Mouse (Mus musculus) hematopoietic stem cell, adult 5-6 weeks (primary cell): ENCODE data around the gene Pik3c2g. TPM values are rescaled to one million over a fixed set of nuclear protein-coding genes. Genes with fewer than 3 reads are reported as not detected.

Source experiments
- ATAC-seq, 2 experiments: fragments of 125-278 bp in 1 of 2; replicated peaks in 1 of 2; 2 replicates each; pipeline ENCODE4 v1.8.0; 2016 to 2017; ENCODE audit warnings: inconsistent platforms in 2 of 2, mild to moderate bottlenecking in 2 of 2, moderate number of reproducible peaks in 2 of 2, low read depth in 1 of 2, moderate TSS enrichment in 1 of 2; ENCODE audit not compliant: low FRiP score in 2 of 2, poor library complexity in 2 of 2, severe bottlenecking in 2 of 2, insufficient read depth in 1 of 2, low TSS enrichment in 1 of 2
- total RNA-seq: library from RNA; stranded (forward); fragments of 172-1452, 232-1000 nt; gene quantifications from 2 replicates; pipeline ENCODE4 v1.2.3, GENCODE M21; 2017

Pik3c2g gene
- total RNA-seq, 1 experiment from 2014 or later, result not detected

DNA sequence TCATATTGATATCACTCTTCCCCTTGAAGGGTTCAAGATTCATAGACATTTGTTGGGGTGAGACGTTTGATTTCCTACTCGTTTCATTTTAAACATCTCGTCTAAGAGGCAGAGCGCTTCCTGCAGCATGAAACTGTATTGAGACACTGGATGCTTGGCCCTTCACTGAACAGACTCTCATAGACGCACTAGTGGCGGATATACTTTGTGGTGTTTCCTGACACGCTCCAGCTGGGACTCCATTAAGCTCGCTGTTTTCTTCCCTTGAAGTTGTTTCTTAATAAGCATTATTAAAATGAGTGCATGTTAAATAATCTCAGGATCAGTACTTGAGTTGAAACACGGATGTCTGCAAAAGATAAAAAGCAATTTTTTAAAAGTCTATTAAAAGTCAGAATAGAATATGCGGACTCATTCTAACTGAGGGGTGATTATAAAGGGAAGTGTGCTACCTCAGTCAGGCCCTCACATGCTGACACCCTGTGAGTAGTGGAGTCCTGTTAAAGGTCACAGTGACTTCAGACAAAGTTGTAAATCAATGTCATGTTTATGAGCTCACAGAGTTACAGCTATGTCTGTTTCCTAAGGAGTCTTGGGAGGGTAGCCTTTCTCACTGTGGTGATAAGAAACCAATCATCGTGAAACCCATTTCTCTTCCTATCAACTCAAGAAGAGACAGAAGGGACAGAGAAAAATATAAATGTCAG is 190.7 kb downstream of the Pik3c2g start:
- ATAC-seq, result no peak

DNA sequence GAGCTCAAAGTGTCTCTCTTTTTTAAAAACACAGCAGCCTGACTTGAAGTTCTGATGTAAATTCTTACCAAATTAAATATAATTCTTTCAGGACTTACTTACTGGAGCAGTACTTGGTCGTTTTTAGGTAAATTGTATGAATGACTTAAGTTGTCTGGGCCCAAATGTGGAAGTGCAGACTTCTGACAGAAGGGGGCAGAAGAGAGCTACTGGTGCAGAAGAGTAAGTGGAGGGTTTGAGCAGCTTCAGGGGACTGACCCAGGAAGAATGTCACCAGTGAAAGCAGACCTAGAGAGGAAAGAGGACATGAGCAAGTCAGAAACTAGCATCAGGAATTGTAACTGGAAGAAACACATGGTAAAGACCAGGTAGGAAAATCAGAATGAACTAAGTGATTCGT is 193.0 kb downstream of the Pik3c2g start:
- 0 out of 4 replicates have a peak, but pooled peaks of 1 of the 2 experiments have one; percentile 25 for ATAC-seq

DNA sequence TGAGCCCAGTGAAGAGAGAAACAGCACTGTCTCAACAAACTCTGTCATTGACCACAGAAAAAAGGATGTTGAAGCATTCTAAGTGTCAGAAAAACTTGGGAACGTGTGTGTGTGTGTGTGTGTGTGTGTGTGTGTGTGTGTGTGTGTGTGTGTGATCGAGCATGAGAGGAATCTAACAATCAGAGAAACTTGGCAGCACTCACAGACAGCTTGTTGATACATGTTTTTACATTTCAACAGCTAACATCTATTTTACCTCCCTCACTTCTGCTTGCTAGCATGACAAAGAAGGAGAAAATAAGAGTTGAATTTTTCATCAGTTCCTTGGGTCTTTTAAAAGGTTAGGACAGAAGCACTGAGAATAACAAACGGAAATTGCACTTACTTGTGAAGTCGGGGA is 202.5 kb downstream of the Pik3c2g start:
- ATAC-seq, result no peak

DNA sequence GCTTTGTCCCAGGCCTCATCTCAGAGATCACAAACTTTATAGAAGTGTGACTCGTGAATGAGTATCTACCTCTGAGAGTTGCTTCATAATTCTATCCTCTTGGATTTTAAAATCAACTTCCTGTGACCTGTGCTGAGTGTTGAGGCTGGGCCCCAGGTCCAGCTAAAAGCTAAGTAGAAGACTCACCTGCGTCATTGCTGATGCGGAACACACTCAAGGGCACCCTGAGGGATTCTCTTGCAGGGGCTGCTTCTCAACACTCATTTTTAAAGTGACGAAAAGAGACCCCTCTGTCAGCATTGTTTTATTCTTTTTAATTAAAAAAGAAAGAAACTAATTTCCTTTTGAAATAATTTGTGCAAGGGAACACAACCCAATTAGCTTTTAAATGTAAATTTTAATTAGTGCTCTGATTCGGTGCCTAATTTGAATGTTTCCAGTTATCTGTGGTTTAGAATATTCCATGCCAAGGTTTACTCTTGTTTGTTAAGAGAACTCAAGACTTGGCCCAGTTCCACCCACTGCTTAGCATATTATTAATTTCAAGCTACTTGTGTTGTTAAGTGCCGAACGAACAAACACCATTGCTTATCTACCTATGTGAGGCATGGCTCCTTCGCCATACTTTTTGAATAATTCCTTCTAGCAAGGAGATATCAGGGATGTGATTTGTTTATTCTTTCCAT is 212.7 kb downstream of the Pik3c2g start:
- ATAC-seq, result no peak

DNA sequence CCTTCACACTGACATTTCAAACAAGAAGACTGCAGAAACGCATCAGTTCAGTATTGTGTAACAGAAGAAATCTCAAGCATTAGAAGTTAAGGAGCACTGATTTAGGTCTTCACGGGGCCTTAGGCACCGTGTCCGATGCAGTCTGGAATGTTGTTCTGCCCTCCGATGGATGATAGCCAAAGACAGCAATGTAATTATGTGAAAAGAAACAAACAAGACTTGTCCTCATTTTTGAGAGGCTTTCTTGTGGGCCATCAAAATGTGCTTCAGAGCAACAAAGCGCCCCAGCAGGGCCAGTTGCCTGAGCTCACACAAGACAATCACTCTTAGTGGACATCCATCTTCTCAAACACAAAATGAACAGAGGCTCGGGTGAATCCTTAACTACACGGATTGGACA is 234.9 kb downstream of the Pik3c2g start:
- no peak for ATAC-seq

DNA sequence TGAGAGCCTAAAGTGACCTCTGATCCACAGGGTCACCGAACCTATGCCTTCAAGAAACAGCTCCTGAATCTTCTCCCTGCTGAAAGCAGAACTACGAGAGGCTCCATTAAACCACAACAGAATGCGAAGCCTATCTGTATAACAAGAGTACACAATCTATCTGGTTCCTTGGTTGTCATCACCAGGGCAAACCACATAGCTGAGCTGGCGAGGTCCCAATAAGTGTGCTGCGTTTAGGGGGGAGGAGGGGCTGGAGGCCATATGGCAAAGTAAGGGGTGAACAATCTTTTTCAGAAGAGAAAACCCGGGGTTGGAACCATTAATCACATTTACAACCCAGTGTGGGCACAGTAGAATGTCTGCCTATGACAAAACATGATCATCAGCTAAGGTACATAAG is 251.2 kb downstream of the Pik3c2g start:
- ATAC-seq, result no peak

DNA sequence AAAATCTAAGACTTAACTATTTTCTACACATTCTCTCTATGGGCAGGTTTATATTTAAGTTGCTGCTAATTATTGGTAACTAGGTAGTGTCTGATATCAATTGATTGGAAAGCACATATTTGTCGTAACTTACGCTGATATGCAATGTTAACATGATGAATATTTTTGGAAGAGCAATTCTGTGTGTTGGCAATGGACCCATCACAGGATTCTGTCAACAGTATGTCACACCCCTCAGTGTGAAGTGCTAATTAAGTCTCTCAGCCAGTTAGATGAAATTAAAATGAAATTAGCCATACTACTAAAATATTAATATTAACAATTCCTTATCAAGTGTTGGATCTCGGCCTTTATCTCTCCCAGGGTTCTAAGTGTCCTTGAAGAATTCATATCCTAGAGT is 251.7 kb downstream of the Pik3c2g start:
- no peak for ATAC-seq

DNA sequence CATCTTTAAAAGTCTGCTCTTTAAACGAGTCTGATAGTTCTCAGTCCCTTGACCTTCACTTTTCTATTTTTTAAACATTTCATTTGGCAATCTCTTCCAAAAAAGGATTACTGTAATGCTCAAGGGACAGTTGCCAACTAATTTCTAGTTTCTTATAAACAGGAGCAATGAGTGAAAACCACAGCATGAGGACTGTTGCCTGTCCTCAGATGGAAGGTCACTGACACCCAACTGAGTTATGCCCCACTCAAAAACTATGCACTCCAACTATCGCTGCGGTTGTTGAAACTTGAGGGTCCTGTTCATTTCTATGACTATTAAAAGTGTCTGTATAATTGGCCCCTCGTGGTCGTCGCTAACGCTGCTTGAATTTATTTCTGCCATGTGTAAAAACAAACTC is 252.9 kb downstream of the Pik3c2g start:
- ATAC-seq, result no peak

DNA sequence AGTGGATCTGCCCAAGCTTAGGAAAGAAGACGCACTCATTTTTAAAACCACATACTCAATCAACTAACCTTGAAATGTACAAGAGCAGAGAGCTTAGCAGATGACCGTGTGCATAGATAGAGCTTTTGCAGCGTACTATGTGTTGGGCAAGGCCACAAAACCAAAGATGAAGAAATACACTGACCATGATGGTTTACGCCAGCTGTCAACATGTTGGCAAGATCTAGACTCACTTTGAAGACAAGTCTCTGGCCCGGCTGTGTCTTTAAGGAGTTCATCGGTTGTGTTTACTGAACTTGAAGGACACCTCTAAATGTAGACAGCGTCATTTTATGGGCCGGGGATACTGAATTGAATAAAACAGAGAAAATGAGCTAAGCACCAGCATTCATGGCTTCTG is 254.3 kb downstream of the Pik3c2g start:
- ATAC-seq, result no peak

DNA sequence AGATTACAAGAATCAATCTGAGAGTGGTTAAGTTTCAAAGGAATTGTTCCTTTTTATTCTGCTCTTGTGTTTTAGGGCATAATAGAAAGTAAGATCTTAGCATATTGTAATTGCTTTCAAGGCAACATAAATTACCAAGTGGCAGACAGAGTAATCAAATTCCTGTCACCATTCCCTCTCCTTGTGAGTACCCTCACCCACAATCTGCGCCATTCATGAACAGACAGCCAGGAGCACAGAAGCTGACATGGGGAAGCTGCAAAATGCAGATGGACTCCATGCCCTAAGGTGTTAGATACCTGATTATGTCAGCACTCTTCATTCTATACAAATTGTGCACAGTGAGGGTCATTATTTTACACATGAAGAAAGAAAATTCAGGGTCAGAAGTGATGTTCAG is 255.6 kb downstream of the Pik3c2g start:
- ATAC-seq, result no peak

DNA sequence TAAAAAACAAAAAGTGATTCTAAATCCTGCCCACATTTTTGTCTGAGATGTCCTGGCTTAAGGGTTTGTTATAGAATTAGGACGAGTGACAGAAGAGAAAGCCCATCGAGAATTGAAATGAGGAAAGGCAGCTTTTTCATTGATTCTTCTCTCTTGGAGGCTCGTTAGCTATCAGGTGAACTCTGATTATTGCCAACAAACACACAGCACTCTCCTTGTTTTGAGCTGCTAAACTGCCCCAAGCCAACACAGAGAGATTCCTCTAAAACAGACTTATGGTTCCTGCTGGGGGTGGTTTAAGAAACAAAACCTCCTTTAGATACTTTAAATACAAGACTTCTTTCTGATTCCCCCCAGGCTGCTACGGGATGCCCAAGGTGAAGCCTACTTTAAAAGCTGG is 256.5 kb downstream of the Pik3c2g start:
- ATAC-seq, result no peak

DNA sequence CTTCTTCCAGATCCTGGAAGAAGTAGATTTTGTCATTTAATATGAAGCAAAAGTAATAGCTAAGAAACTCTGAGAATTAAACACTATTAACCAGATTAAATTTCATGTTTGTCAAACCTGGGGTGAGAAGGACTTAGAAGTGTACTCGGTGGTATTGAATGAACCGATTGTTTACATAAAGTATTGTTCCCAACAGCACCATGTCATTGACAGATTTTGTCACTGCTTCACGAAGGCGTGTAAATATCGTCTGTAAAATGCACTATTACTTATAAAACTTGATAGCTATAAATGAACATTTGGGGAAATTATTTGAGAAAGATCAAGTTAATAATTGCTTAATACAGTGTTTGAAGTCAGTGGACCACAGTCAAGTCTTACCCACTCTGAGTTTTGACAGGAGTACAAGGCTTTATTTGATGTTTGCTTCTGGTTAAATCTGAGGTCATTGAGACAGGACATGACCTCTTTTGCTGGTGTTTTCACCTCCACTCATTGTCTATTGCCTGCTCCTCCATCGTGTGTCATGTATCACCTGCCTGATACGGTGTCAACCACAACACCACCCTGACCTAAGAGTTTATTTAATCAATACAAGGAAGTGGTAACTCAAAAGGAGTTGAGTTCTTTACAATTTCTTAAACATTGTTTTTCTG is 260.0 kb downstream of the Pik3c2g start:
- no peak for ATAC-seq

DNA sequence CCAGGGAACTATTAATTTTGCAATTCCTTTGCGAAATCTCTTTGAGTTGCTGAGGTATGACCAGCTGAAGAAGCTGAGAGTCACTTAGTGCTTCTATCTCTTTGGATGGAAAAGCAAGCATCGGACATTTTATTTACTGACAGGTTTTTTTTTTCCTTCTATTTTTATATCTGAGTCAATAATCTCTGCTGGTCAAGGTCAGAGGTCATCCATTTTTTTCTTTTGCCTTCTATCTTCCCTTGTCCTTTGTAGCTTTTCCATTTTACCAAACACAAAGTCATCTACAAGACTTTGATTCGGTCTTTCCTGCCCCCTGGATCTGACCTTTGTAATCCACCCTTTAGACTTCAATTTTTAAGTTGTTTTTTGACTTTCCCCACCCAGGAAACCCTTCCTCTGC is 262.9 kb downstream of the Pik3c2g start:
- no peak for ATAC-seq

DNA sequence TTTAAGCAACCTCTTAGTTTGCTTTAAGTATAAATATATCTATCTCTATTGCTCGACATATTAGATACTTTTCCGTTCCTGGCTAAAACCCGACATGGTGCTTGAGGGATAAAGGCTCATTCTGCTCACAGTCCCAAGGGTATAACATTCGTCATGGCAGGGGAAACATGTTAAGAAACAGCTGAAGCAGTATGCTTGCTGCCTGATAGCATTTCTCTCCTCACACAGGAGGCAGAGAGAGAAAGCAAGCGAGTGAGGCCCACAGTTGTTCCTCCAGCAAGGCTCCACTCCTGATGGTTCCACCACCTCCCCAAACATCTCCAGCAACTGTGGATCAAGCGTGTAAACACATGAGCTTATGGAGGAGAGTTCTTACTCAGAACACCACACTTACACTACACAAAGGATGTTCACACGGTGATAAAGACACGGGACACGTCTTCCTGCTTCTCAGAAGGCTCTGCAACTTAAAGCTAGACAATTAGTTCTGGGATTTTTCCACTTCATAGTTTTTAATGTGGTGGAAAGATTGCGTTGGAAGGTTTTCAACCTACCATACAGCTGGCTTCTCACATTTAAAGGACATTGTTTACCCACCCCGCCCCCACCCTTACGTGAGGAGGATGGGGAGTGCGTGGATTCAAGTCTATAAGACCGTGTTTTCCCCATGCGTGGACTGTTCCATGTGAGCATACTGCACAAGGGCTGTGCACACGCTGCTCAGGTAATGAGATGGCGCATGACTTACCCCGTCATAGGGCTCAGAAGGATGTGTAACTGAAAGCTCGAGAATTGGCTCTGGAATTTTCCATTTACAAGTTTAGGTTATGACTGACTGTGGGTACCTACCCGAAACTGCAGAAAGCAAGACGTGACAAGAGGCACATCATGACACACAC is 264.9 kb downstream of the Pik3c2g start:
- ATAC-seq, result no peak

DNA sequence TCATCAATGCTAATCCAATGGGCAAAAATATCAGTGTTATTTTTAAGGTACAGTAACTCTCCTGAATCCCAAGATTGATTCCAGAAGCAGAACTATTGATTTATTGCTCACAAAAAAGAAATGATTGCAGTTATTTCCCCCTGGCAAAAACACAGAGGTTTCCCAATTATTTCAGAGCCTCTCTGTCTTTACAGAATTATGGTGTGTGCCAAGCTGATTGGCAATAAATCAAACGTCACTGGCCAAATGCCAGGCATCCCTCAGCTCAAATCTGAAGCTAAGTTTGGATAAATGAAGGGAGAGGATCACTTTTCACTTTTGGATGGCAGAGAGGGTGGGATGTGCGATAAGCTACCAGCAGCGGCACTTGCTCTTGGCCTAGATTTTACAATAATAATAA is 265.8 kb downstream of the Pik3c2g start:
- no peak for ATAC-seq

DNA sequence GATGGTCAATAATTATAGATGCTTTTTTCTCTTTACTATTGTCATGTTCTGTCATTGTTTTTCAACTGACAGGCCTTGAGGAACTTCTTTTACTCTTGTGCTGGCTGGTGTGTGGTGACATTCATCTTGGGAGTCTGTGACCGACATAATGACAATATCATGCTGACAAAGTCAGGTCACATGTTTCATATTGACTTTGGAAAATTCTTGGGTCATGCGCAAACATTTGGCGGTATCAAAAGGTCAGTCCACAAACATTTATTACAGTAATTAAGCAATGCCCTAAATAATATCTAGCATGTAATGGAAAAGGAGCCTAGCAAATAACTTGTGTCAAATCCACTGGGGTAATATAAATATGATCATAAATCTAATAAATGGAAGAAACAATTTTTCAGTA is 273.1 kb downstream of the Pik3c2g start:
- no peak for ATAC-seq

DNA sequence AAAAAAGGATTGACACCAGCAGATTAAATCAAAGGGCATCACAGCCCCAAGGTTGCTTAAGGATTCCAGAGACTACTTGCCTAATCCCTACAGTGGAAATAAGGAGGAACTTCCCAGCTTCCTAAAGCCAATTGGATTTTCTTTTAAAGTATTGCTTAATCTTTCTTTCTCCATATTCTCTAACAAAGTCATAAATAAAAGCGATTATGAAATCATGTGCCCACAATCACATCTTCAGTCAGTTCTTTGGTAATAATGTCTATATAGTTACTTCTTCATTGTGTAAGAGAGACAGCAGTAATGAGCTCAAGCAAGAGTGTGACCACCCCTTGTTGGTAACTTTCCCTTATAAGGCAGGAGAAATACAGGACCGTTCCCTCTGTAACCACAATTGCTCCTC is 274.5 kb downstream of the Pik3c2g start:
- ATAC-seq, result peak in 1 of 2 experiments; percentile 12; a peak in 1 of 4 replicates
